Comparison of ENCODE assay signal across 28 mouse cellular contexts in genomic region chr6:126593336-126593735, GRCm38 (mm10). TPM values are rescaled to one million over a fixed set of nuclear protein-coding genes. Genes with fewer than 3 reads are reported as not detected.
DNase-seq lines count a peak whose midpoint lies in the region; ATAC-seq lines count a peak whose summit lies in the region.
"Had no signal": no experiment of that assay in that cellular context is flagged by ENCODE, and none has a peak within 500 bp of the region (broad histone marks: within the 10 kb centered on the region; RNA-seq: fewer than 3 reads in every experiment).

No protein-coding gene starts in this region.

- no peak overlapping the region for H3K4me3 ChIP-seq in forebrain, embryonic 15.5 days
- H3K4me3 ChIP-seq in forebrain, embryonic 11.5 days (ENCODE audit: low read depth, low read length) = no peak overlapping the region
- H3K4me3 ChIP-seq: embryonic facial prominence, embryonic 12.5 days; embryonic facial prominence, embryonic 15.5 days; heart, adult 2 months; heart, embryonic 10.5 days; heart, embryonic 13.5 days had no signal

- H3K9ac ChIP-seq in forebrain, embryonic 15.5 days (replicated peaks) = no peak overlapping the region
- no peak overlapping the region for H3K9ac ChIP-seq in forebrain, embryonic 11.5 days (ENCODE audit: low read length)
- H3K9ac ChIP-seq: embryonic facial prominence, embryonic 12.5 days; embryonic facial prominence, embryonic 15.5 days; heart, embryonic 13.5 days; hindbrain, embryonic 14.5 days had no signal

- H3K4me2 ChIP-seq in forebrain, embryonic 15.5 days (replicated peaks) = no peak overlapping the region
- no peak overlapping the region for H3K4me2 ChIP-seq in forebrain, embryonic 11.5 days (ENCODE audit: low read depth, low read length, severe bottlenecking)
- H3K4me2 ChIP-seq: embryonic facial prominence, embryonic 12.5 days; embryonic facial prominence, embryonic 15.5 days; heart, embryonic 13.5 days; hindbrain, embryonic 14.5 days had no signal

- intact Hi-C loops in left cerebral cortex, postnatal 4 days (cut with DNase I) = no loop called here

- peak overlapping the region; percentile 76 for H3K27ac ChIP-seq in forebrain, embryonic 15.5 days (replicated peaks)
- no peak overlapping the region for H3K27ac ChIP-seq in forebrain, embryonic 11.5 days (ENCODE audit: low read depth, low read length)
- H3K27ac ChIP-seq: embryonic facial prominence, embryonic 12.5 days; embryonic facial prominence, embryonic 15.5 days; heart, adult 2 months; heart, embryonic 10.5 days; heart, embryonic 13.5 days; hindbrain, embryonic 14.5 days; hindbrain, postnatal 0 days had no signal

- H3K27me3 ChIP-seq in forebrain, embryonic 15.5 days = no peaks in the 10 kb centered on the region
- H3K27me3 ChIP-seq in forebrain, embryonic 11.5 days (ENCODE audit: control insufficient read depth, insufficient read depth, low read length) = no peaks in the 10 kb centered on the region
- H3K27me3 ChIP-seq: embryonic facial prominence, embryonic 12.5 days; embryonic facial prominence, embryonic 15.5 days had no signal

- peak; percentile 56 to 64 for DNase-seq in cerebellum, postnatal 10 days
- DNase-seq in cerebellum, adult 11 months = no peak
- no peak for DNase-seq in forebrain, embryonic 11.5 days (ENCODE audit: low spot score)
- DNase-seq in left cerebral cortex, postnatal 4 days = peak; percentile 20
- no peak for DNase-seq in left cerebral cortex, adult 18-20 months (ENCODE audit: low spot score in 2 of 2)
- DNase-seq: adrenal gland, adult 2 months; adrenal gland, postnatal 14 days; cerebellum, adult 18-20 months; gastrocnemius, postnatal 10 days; gastrocnemius, postnatal 36 days; heart, adult 2 months; heart, postnatal 14 days; heart, postnatal 4 days; kidney, adult 18-20 months had no signal

- ATAC-seq in forebrain, embryonic 15.5 days (replicated peaks) = no peak
- no peak for ATAC-seq in forebrain, embryonic 11.5 days (replicated peaks; ENCODE audit: low FRiP score)
- ATAC-seq: CD4-positive, CD25-positive, alpha-beta regulatory T cell, adult 4 months; hindbrain, postnatal 0 days; inflammation-experienced regulatory T-cells, adult 6 months; intestine, embryonic 16.5 days had no signal

- no peaks in the 10 kb centered on the region for H3K36me3 ChIP-seq in forebrain, embryonic 15.5 days
- no peaks in the 10 kb centered on the region for H3K36me3 ChIP-seq in forebrain, embryonic 11.5 days (ENCODE audit: control insufficient read depth, insufficient read depth, low read length)
- H3K36me3 ChIP-seq: embryonic facial prominence, embryonic 12.5 days; embryonic facial prominence, embryonic 15.5 days; heart, embryonic 10.5 days; heart, embryonic 13.5 days had no signal

- 83% methylated on average over 4 of the region's 4 CpGs for WGBS in forebrain, embryonic 15.5 days
- 91% methylated on average over 4 of the region's 4 CpGs for WGBS in forebrain, embryonic 11.5 days

- peaks cover 9% of the 10 kb centered on the region for H3K4me1 ChIP-seq in forebrain, embryonic 15.5 days
- no peaks in the 10 kb centered on the region for H3K4me1 ChIP-seq in forebrain, embryonic 11.5 days (replicated peaks; ENCODE audit: control insufficient read depth, insufficient read depth, low read length)
- H3K4me1 ChIP-seq: embryonic facial prominence, embryonic 15.5 days; heart, embryonic 13.5 days had no signal

- no peaks in the 10 kb centered on the region for H3K9me3 ChIP-seq in forebrain, embryonic 15.5 days
- no peaks in the 10 kb centered on the region for H3K9me3 ChIP-seq in forebrain, embryonic 11.5 days (ENCODE audit: control insufficient read depth, low read length)
- H3K9me3 ChIP-seq: embryonic facial prominence, embryonic 12.5 days; embryonic facial prominence, embryonic 15.5 days; heart, embryonic 10.5 days; heart, embryonic 13.5 days had no signal

RNA-seq across cellular contexts. Expression of gene Kcna1, which starts 52.8 kb away (rescaled TPM):
- 4.8 and 4.9 TPM in 2 replicates for polyA plus RNA-seq in forebrain, embryonic 15.5 days (2015; fragmentation: Nextera tagmentation; extraction: Ambion mirVana)
- polyA plus RNA-seq in forebrain, embryonic 11.5 days (2014; fragmentation: Nextera tagmentation; extraction: Ambion mirVana) = 0.39 and 0.53 TPM in 2 replicates
- 10 to 100 TPM in 1 of 2 experiments, 1 to 10 TPM in 1; 7.8 to 10.1 TPM for total RNA-seq in left cerebral cortex, postnatal 4 days (2021)
- 100 to 1,000 TPM; 107 to 124 TPM for total RNA-seq in left cerebral cortex, adult 18-20 months (2021)
- total RNA-seq: common myeloid progenitor, adult 5-6 weeks; granulocyte monocyte progenitor cell, adult 5-6 weeks; MEL had no signal
- polyA plus RNA-seq: C2C12; CD4-positive, CD25-positive, alpha-beta regulatory T cell, adult 4 months; inflammation-experienced regulatory T-cells, adult 6 months had no signal

RNA-seq across cellular contexts. Expression of gene Kcna5, which starts 58.1 kb away (rescaled TPM):
- 1.3 and 2.4 TPM in 2 replicates for polyA plus RNA-seq in forebrain, embryonic 15.5 days (2015; fragmentation: Nextera tagmentation; extraction: Ambion mirVana)
- polyA plus RNA-seq in forebrain, embryonic 11.5 days (2014; fragmentation: Nextera tagmentation; extraction: Ambion mirVana) = 1.3 and 1.8 TPM in 2 replicates
- 1 to 10 TPM; 1.3 to 1.9 TPM for total RNA-seq in left cerebral cortex, postnatal 4 days (2021)
- 1 to 10 TPM; 5.8 to 6.3 TPM for total RNA-seq in left cerebral cortex, adult 18-20 months (2021)
- total RNA-seq: common myeloid progenitor, adult 5-6 weeks; granulocyte monocyte progenitor cell, adult 5-6 weeks; MEL had no signal
- polyA plus RNA-seq: C2C12; CD4-positive, CD25-positive, alpha-beta regulatory T cell, adult 4 months; inflammation-experienced regulatory T-cells, adult 6 months had no signal

Comparison
In these comparisons a context has a peak if more than half of its experiments do, and no peak if none do; other contexts are left out.
1. DNase-seq: peak in cerebellum, postnatal 10 days (2 of 2) and left cerebral cortex, postnatal 4 days (single experiment); none in cerebellum, adult 11 months (single experiment), forebrain, embryonic 11.5 days (single experiment) and left cerebral cortex, adult 18-20 months (0 of 2).
2. RNA of gene Kcna1, which starts 52.8 kb away (total RNA-seq): 107 to 124 TPM in left cerebral cortex, adult 18-20 months; 7.8 to 10.1 TPM in left cerebral cortex, postnatal 4 days; every median in the first group is over 4 times any median in the second.